Mouse (Mus musculus) forebrain, embryonic 11.5 days (tissue): Measurements from ENCODE around the gene Tmod3. TPM values are rescaled to one million over a fixed set of nuclear protein-coding genes. Genes with fewer than 3 reads are reported as not detected.
A peak's percentile ranks its signal among the peaks of the same experiment; 100 is the strongest.

ENCODE experiments used
- ATAC-seq: fragments of 200-750 bp; cut with Nextera tagmentation; replicated peaks from 2 replicates; pipeline ENCODE4 v1.8.0; 2017; ENCODE audit warnings: moderate TSS enrichment; ENCODE audit not compliant: low FRiP score
- DNase-seq: peaks from one replicate; pipeline ENCODE4 v3.0.0-alpha.2; 2017; ENCODE audit warnings: low spot score
- H3K27ac ChIP-seq: fragments of 300-500 bp; sonication (generic); 2 replicates; pipeline ENCODE4 v1.5.1; 2014; ENCODE audit warnings: low read depth, low read length
- H3K27me3 ChIP-seq: fragments of 300-500 bp; sonication (generic); 2 replicates; pipeline ENCODE4 v1.6.1; 2014; ENCODE audit warnings: mild to moderate bottlenecking, low read length, mixed read lengths; ENCODE audit not compliant: control insufficient read depth, insufficient read depth
- H3K36me3 ChIP-seq: fragments of 300-500 bp; sonication (generic); 2 replicates; pipeline ENCODE4 v1.6.1; 2014; ENCODE audit warnings: mild to moderate bottlenecking, low read length, moderate library complexity, mixed read lengths; ENCODE audit not compliant: control insufficient read depth, insufficient read depth
- H3K4me1 ChIP-seq: fragments of 300-500 bp; sonication (generic); replicated peaks from 2 replicates; pipeline ENCODE4 v1.6.1; 2014; ENCODE audit warnings: low read length, mixed read lengths; ENCODE audit not compliant: control insufficient read depth, insufficient read depth
- H3K4me2 ChIP-seq: fragments of 300-500 bp; sonication (generic); 2 replicates; pipeline ENCODE4 v1.6.1; 2014; ENCODE audit warnings: low read depth, mild to moderate bottlenecking, low read length, moderate library complexity, mixed read lengths; ENCODE audit not compliant: severe bottlenecking
- H3K4me3 ChIP-seq: fragments of 300-500 bp; sonication (generic); 2 replicates; pipeline ENCODE4 v1.5.1; 2014; ENCODE audit warnings: low read depth, low read length
- H3K9ac ChIP-seq: fragments of 300-500 bp; sonication (generic); 2 replicates; pipeline ENCODE4 v1.6.1; 2014; ENCODE audit warnings: low read length
- H3K9me3 ChIP-seq: fragments of 300-500 bp; sonication (generic); 2 replicates; pipeline ENCODE4 v1.6.1; 2016; ENCODE audit warnings: low read length, mixed read lengths; ENCODE audit not compliant: control insufficient read depth
- WGBS: fragments of 180-500 bp; shearing (Covaris S2); extraction: QIAGEN DNeasy Blood & Tissue Kit; methylation state at CpG from one replicate; pipeline ENCODE4 v1.1.7; 2014; 5-methylcytosine and 5-hydroxymethylcytosine counted together
- polyA plus RNA-seq: library from polyadenylated mRNA; unstranded; fragments of >200 nt; fragmentation: Nextera tagmentation; extraction: Ambion mirVana; gene quantifications from 2 replicates; pipeline ENCODE4 v1.2.1, GENCODE M21; 2014

The Tmod3 gene
- polyA plus RNA-seq, 1 experiment from 2014 or later, result 101 TPM

DNA sequence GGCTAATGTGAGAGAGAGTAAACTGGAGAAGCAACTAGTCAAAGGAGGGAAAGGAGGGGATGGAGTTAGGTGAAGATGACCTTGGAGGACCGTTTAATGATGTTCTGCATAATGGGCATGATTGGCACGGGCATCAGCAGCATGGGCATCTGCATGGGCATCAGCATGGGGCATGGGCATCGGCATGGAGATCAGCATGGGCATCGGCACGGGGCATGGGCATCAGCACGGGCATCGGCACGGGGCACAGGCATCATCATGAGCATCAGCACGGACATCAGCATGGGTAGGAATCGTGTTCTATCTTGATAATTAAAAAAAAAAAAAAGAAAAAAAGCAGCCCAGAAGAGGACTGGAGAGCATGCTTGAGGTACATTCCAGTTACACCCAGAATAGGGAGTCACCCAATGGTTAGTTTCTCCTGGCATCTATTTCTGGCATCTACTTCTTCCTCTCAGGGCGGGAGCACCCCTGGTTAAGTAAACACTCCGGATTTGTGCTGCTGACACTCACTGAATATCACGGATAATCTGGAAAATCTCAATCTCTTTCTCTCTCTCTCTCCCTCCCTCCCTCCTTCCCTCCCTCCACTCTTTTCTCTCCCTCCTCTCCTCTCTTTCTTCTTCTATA, 1.7 kb upstream of the Tmod3 start:
- Histone ChIP-seq H3K4me1 (no peaks in the 10 kb centered on the region), H3K36me3 (no peaks in the 10 kb centered on the region), H3K9ac (no peak overlapping the region), H3K4me2 (no peak overlapping the region), H3K9me3 (no peaks in the 10 kb centered on the region), H3K27me3 (no peaks in the 10 kb centered on the region), H3K27ac (no peak overlapping the region), H3K4me3 (no peak overlapping the region)
- DNase-seq (no peak), ATAC-seq (no peak)
- WGBS, result 88% methylated on average over 13 of the region's 13 CpGs

DNA sequence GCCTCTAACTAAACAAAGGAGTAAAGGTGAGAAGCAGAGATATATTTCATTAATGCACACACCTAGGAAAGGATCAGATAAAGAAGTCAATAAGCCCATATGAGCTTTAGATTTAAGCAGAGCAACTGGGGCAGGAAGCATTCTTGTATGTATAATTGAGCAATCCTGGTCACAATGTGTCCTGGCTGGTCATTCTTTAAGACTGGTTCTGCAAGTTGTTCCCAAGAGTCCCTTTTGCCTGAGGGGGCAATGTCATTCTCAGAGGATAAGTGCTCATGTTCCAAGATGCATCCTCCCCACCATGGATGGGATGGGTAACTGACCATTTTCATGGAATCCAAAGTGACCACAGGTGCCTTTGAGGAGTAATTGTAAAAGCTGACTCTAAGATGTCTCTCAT, 896 bp upstream of the Tmod3 start:
- no peak overlapping the region for H3K27ac ChIP-seq
- ATAC-seq (no peak), DNase-seq (no peak)
- H3K36me3 ChIP-seq, result no peaks in the 10 kb centered on the region
- no peak overlapping the region for H3K4me3 ChIP-seq
- no peaks in the 10 kb centered on the region for H3K9me3 ChIP-seq
- no peak overlapping the region for H3K4me2 ChIP-seq
- no peaks in the 10 kb centered on the region for H3K27me3 ChIP-seq
- H3K9ac ChIP-seq, result no peak overlapping the region
- H3K4me1 ChIP-seq, result no peaks in the 10 kb centered on the region

DNA sequence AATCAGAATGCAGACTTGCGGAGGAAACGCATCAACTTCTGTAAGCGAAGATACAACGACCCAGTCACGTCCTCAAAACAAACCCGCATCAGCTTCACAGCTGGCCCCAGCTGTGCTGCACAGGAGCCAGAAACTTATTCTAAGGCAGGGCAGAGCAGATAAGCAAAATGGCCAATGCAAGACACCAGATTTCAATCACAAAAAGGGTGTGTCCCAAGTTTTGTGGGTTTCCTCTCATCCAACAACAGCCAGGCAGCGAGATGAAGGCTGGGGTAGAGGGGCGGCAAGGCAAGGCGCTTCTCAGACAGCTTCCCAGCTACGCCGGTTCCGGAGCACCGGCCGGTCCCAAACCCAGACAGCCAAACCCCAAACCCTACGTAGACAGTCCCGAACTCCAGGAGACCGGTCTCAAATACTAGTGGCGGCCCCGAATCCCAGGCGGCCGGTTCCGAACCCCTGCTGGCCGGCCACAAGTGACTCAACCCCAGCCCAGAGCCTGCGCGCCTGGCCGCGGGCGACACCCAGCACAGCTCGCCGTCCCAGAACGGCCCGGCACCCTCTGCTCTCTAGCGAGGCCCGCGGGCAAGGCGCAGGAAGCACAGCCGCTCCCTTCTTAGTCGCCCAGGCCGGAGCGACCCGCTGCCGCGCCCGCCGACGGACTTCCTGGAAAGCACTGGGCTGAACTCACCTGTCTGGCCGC, 495 bp downstream of the Tmod3 start:
- Histone ChIP-seq H3K27ac (peak overlapping the region; percentile 31; the same call in 1 of the 2 replicates), H3K4me1 (no peaks in the 10 kb centered on the region), H3K4me3 (peak overlapping the region; percentile 86), H3K36me3 (no peaks in the 10 kb centered on the region), H3K9ac (peak overlapping the region; percentile 83), H3K27me3 (no peaks in the 10 kb centered on the region), H3K4me2 (peak overlapping the region; percentile 85), H3K9me3 (no peaks in the 10 kb centered on the region)
- DNase-seq (no peak), ATAC-seq (peak; percentile 91)
- under 1% methylated on average over 47 of the region's 47 CpGs for WGBS

DNA sequence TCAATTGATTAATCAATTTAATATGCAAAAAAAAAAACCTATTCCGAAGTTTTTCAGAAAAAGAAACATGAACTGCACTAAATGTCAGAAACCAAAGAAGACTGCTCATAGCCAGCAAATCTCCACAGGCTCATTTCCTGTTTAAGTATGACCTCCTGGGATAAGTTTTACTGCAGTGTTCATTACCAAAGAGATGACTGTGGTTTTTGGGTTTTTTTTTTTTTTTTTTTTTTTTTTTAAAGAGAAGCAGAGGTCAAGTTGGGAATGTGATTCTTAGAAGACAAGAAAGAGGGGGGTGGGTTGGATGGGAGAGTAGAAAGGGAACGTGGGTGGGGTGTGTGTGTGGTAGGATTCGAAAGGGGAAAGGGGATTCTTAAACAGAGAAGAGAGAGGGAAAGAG, 1.1 kb downstream of the Tmod3 start:
- no peak for ATAC-seq
- WGBS, result 31% methylated on average over 3 of the region's 3 CpGs

DNA sequence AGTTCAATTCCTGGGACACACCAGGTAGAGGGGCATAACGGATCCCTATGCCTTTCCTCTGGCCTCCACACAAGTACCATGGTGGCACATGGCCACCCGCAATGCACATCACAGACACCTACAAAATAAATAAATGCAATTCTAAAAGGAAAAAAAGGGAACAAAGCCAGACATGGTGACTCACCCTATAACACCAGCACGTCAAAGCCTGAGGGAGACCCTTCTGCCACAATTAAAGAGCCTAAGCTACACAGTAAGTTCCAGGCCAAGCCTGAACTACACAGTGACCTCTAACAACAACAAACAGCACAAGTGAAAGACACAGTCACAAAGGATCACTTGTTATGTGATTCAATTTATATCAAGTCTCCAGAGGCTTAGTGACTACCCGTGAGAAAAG, 5.7 kb downstream of the Tmod3 start:
- WGBS, result 76% methylated on average over 4 of the region's 4 CpGs
- no peak for ATAC-seq
- Histone ChIP-seq H3K4me1 (no peaks in the 10 kb centered on the region), H3K27me3 (no peaks in the 10 kb centered on the region), H3K9me3 (no peaks in the 10 kb centered on the region), H3K4me3 (no peak overlapping the region), H3K27ac (no peak overlapping the region), H3K4me2 (no peak overlapping the region), H3K9ac (no peak overlapping the region), H3K36me3 (no peaks in the 10 kb centered on the region)
- DNase-seq, result no peak

More for the DNA sequence above, 1.1 kb downstream of the Tmod3 start:
- H3K9ac ChIP-seq, result peak overlapping the region; percentile 83; the same call in 1 of the 2 replicates
- H3K27me3 ChIP-seq, result no peaks in the 10 kb centered on the region
- no peaks in the 10 kb centered on the region for H3K9me3 ChIP-seq
- H3K27ac ChIP-seq, result no peak overlapping the region
- no peaks in the 10 kb centered on the region for H3K36me3 ChIP-seq
- no peaks in the 10 kb centered on the region for H3K4me1 ChIP-seq
- peak overlapping the region; percentile 86 for H3K4me3 ChIP-seq
- H3K4me2 ChIP-seq, result peak overlapping the region; percentile 85
- DNase-seq, result no peak

- Histone ChIP-seq H3K27ac (no peak overlapping the region), H3K4me2 (no peak overlapping the region), H3K9ac (no peak overlapping the region), H3K4me1 (no peaks in the 10 kb centered on the region), H3K4me3 (no peak overlapping the region), H3K36me3 (no peaks in the 10 kb centered on the region), H3K9me3 (no peaks in the 10 kb centered on the region), H3K27me3 (no peaks in the 10 kb centered on the region)
- DNase-seq (no peak), ATAC-seq (no peak)
- 49% methylated on average over 5 of the region's 5 CpGs for WGBS
These were observed 8.1 kb downstream of the Tmod3 start for GRCm38 (mm10) chr9:75551342-75551741.

GRCm38 (mm10) chr9:75549010-75549409, 10.4 kb downstream of the Tmod3 start:
- Histone ChIP-seq H3K27ac (no peak overlapping the region), H3K4me2 (no peak overlapping the region), H3K4me1 (no peaks in the 10 kb centered on the region), H3K36me3 (no peaks in the 10 kb centered on the region), H3K4me3 (no peak overlapping the region), H3K27me3 (no peaks in the 10 kb centered on the region), H3K9me3 (no peaks in the 10 kb centered on the region), H3K9ac (no peak overlapping the region)
- DNase-seq, result no peak
- 87% methylated on average over 8 of the region's 8 CpGs for WGBS
- ATAC-seq, result no peak

DNA sequence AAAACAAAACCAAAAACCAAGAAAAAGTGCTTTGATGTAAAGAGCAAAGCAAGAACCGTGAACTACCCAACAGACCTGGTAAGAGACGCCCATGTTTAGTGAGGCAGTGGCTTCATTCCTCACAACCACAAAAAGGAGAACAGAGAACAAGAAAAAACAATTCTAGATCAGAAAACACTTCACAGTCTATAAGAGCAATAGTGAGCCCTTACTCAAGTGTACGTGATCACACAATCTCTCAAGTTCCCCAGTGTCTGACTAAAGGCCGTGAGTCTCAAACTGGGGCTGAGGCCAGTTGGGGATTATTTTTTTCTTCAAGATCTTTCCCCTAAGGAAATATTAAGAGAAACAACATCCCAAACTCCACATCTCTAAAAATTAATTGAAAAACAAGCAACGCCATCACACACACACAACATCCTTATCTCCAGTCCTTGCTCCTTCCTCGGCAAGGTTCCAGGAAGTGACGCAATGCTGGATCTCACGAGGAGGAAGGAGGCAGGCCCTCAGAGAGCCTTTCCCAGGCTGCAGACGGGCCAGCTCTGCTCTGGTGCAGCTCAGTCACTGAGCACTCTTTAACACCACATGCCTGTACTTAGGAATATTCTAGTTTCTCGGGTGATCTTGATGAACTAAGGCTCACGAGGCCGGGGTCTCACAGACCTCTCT, 12.4 kb downstream of the Tmod3 start:
- Histone ChIP-seq H3K4me2 (no peak overlapping the region), H3K4me3 (no peak overlapping the region), H3K27me3 (no peaks in the 10 kb centered on the region), H3K9ac (no peak overlapping the region), H3K27ac (no peak overlapping the region), H3K9me3 (no peaks in the 10 kb centered on the region), H3K4me1 (no peaks in the 10 kb centered on the region), H3K36me3 (no peaks in the 10 kb centered on the region)
- DNase-seq, result no peak
- no peak for ATAC-seq
- 88% methylated on average over 12 of the region's 12 CpGs for WGBS
